Mouse (Mus musculus): ENCODE data around the gene Pop5. TPM values are rescaled to one million over a fixed set of nuclear protein-coding genes. Genes with fewer than 3 reads are reported as not detected.

Gene Pop5
- polyA plus RNA-seq, 1 experiment from 2014 or later: 92.8 TPM

Other genes with a start within 250 kb of the Pop5 start
- 18.2 and 18.4 TPM in 2 replicates for gene Sppl3, start 224.7 kb upstream of the Pop5 start, polyA plus RNA-seq (2015; fragmentation: Nextera tagmentation; extraction: Ambion mirVana)
- gene Gm10401, start 137.5 kb upstream of the Pop5 start, polyA plus RNA-seq (2015; fragmentation: Nextera tagmentation; extraction: Ambion mirVana): 34.8 and 43.1 TPM in 2 replicates
- 14.2 and 15.8 TPM in 2 replicates for gene Acads, start 116.5 kb upstream of the Pop5 start, polyA plus RNA-seq (2015; fragmentation: Nextera tagmentation; extraction: Ambion mirVana)
- gene Unc119b, start 100.9 kb upstream of the Pop5 start, polyA plus RNA-seq (2015; fragmentation: Nextera tagmentation; extraction: Ambion mirVana): 27.7 and 30.5 TPM in 2 replicates
- 22.9 and 25.4 TPM in 2 replicates for gene Mlec, start 77.7 kb upstream of the Pop5 start, polyA plus RNA-seq (2015; fragmentation: Nextera tagmentation; extraction: Ambion mirVana)
- gene Cabp1, start 41.5 kb upstream of the Pop5 start, polyA plus RNA-seq (2015; fragmentation: Nextera tagmentation; extraction: Ambion mirVana): 5.2 and 5.3 TPM in 2 replicates
- 172 and 176 TPM in 2 replicates for gene Rnf10, start 37.1 kb downstream of the Pop5 start, polyA plus RNA-seq (2015; fragmentation: Nextera tagmentation; extraction: Ambion mirVana)
- 52.8 and 56.1 TPM in 2 replicates for gene Coq5, start 43.8 kb downstream of the Pop5 start, polyA plus RNA-seq (2015; fragmentation: Nextera tagmentation; extraction: Ambion mirVana)
- gene Dynll1, start 65.2 kb downstream of the Pop5 start, polyA plus RNA-seq (2015; fragmentation: Nextera tagmentation; extraction: Ambion mirVana): 1,084 and 1,126 TPM in 2 replicates
- 118 and 132 TPM in 2 replicates for gene Srsf9, start 91.3 kb downstream of the Pop5 start, polyA plus RNA-seq (2015; fragmentation: Nextera tagmentation; extraction: Ambion mirVana)
- 37.8 and 43.5 TPM in 2 replicates for gene Gatc, start 105.3 kb downstream of the Pop5 start, polyA plus RNA-seq (2015; fragmentation: Nextera tagmentation; extraction: Ambion mirVana)
- 47.9 and 52.6 TPM in 2 replicates for gene Triap1, start 105.4 kb downstream of the Pop5 start, polyA plus RNA-seq (2015; fragmentation: Nextera tagmentation; extraction: Ambion mirVana)
- 1,007 and 1,008 TPM in 2 replicates for gene Cox6a1, start 113.1 kb downstream of the Pop5 start, polyA plus RNA-seq (2015; fragmentation: Nextera tagmentation; extraction: Ambion mirVana)
- 47.9 and 53.7 TPM in 2 replicates for gene Msi1, start 193.8 kb downstream of the Pop5 start, polyA plus RNA-seq (2015; fragmentation: Nextera tagmentation; extraction: Ambion mirVana)
- gene Pla2g1b, start 230.4 kb downstream of the Pop5 start, polyA plus RNA-seq (2015; fragmentation: Nextera tagmentation; extraction: Ambion mirVana): not detected in 2 replicates
- gene Sirt4, start 248.9 kb downstream of the Pop5 start, polyA plus RNA-seq (2015; fragmentation: Nextera tagmentation; extraction: Ambion mirVana): 32.3 and 32.7 TPM in 2 replicates

Measured in midbrain, embryonic 16.5 days (tissue).